Mouse (Mus musculus): Measurements from ENCODE around the gene Mrtfb. TPM values are rescaled to one million over a fixed set of nuclear protein-coding genes. Genes with fewer than 3 reads are reported as not detected.

The Mrtfb gene
- total RNA-seq, 1 experiment from 2014 or later, result 4.6 TPM

- no peak for ATAC-seq (replicated peaks; ENCODE audit: insufficient number of reproducible peaks, low FRiP score, low TSS enrichment, poor library complexity, severe bottlenecking)
These were observed 191.9 kb downstream of the Mrtfb start for GRCm38 (mm10) chr16:13448051-13448705.

GRCm38 (mm10) chr16:13448706-13449090, 192.4 kb downstream of the Mrtfb start:
- no peak for ATAC-seq (replicated peaks; ENCODE audit: insufficient number of reproducible peaks, low FRiP score, low TSS enrichment, poor library complexity, severe bottlenecking)

GRCm38 (mm10) chr16:13449491-13449890, 193.2 kb downstream of the Mrtfb start:
- no peak for ATAC-seq (replicated peaks; ENCODE audit: insufficient number of reproducible peaks, low FRiP score, low TSS enrichment, poor library complexity, severe bottlenecking)

- no peak for ATAC-seq (replicated peaks; ENCODE audit: insufficient number of reproducible peaks, low FRiP score, low TSS enrichment, poor library complexity, severe bottlenecking)
These were observed 194.6 kb downstream of the Mrtfb start for GRCm38 (mm10) chr16:13450831-13451230.

GRCm38 (mm10) chr16:13451991-13452390, 195.7 kb downstream of the Mrtfb start:
- ATAC-seq (replicated peaks; ENCODE audit: insufficient number of reproducible peaks, low FRiP score, low TSS enrichment, poor library complexity, severe bottlenecking), result no peak

GRCm38 (mm10) chr16:13452661-13453060, 196.4 kb downstream of the Mrtfb start:
- ATAC-seq (replicated peaks; ENCODE audit: insufficient number of reproducible peaks, low FRiP score, low TSS enrichment, poor library complexity, severe bottlenecking), result no peak

GRCm38 (mm10) chr16:13454026-13454600, 197.8 kb downstream of the Mrtfb start:
- ATAC-seq (replicated peaks; ENCODE audit: insufficient number of reproducible peaks, low FRiP score, low TSS enrichment, poor library complexity, severe bottlenecking), result no peak

- no peak for ATAC-seq (replicated peaks; ENCODE audit: insufficient number of reproducible peaks, low FRiP score, low TSS enrichment, poor library complexity, severe bottlenecking)
These were observed 199.3 kb downstream of the Mrtfb start for GRCm38 (mm10) chr16:13455560-13455959.

GRCm38 (mm10) chr16:13458556-13458955, 202.3 kb downstream of the Mrtfb start:
- no peak for ATAC-seq (replicated peaks; ENCODE audit: insufficient number of reproducible peaks, low FRiP score, low TSS enrichment, poor library complexity, severe bottlenecking)

- no peak for ATAC-seq (replicated peaks; ENCODE audit: insufficient number of reproducible peaks, low FRiP score, low TSS enrichment, poor library complexity, severe bottlenecking)
These were observed 203.8 kb downstream of the Mrtfb start for GRCm38 (mm10) chr16:13460071-13460470.

GRCm38 (mm10) chr16:13460777-13461408, 204.6 kb downstream of the Mrtfb start:
- no peak for ATAC-seq (replicated peaks; ENCODE audit: insufficient number of reproducible peaks, low FRiP score, low TSS enrichment, poor library complexity, severe bottlenecking)

- ATAC-seq (replicated peaks; ENCODE audit: insufficient number of reproducible peaks, low FRiP score, low TSS enrichment, poor library complexity, severe bottlenecking), result no peak
These were observed 208.4 kb downstream of the Mrtfb start for GRCm38 (mm10) chr16:13464662-13465061.

Other genes starting within 250 kb of the Mrtfb start
- 9.9 to 22.0 TPM (median 13.4 TPM) in 3 replicates for gene Ercc4, start 146.8 kb upstream of the Mrtfb start, total RNA-seq (2017)

All from monocyte, adult 5-6 weeks (primary cell).